Mouse (Mus musculus): ENCODE results near the gene Ypel1.

DNA sequence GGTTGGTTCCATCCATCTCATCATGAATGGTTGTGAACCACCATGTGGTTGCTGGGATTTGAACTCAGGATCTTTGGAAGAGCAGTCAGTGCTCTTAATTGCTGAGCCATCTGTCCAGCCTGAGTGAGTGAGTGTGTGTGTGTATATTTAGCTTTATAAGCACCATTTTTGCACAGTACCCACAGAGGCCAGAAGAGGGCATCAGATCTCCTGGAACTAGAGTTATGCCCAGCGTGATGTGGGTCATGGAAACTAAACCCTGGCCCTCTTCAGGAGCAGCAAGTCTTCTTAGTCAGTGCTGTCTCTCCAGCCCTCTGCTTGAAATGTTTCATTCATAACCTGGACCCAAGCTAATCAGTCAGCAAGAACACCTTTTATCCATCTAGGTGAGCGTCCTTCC lies 6.8 kb downstream of the Ypel1 start:
- no peak for TF ChIP-seq POLR2A (IDR thresholded peaks at IDR 0.05; ENCODE audit: extremely low read depth, insufficient read depth, low read length)
- TF ChIP-seq CTCF (IDR thresholded peaks at IDR 0.05; ENCODE audit: extremely low read depth, insufficient read depth, low read length): no peak
